Mouse (Mus musculus) limb, embryonic 15.5 days (tissue): ENCODE results near the gene Moap1. TPM values are rescaled to one million over a fixed set of nuclear protein-coding genes. Genes with fewer than 3 reads are reported as not detected.

Source experiments
- ATAC-seq: fragments of 200-750 bp; cut with Nextera tagmentation; 2 replicates; pipeline ENCODE4 v1.8.0; 2017; ENCODE audit warnings: low read depth, moderate TSS enrichment; ENCODE audit not compliant: insufficient number of reproducible peaks, low FRiP score, low TSS enrichment
- H3K27ac ChIP-seq: fragments of 300-500 bp; sonication (generic); 2 replicates; pipeline ENCODE4 v1.5.1; 2015; ENCODE audit warnings: moderate library complexity, mild to moderate bottlenecking, inconsistent platforms
- H3K27me3 ChIP-seq: fragments of 300-500 bp; sonication (generic); 2 replicates; pipeline ENCODE4 v1.6.1; 2015; ENCODE audit warnings: inconsistent platforms
- H3K36me3 ChIP-seq: fragments of 300-500 bp; sonication (generic); 2 replicates; pipeline ENCODE4 v1.6.1; 2015; ENCODE audit warnings: inconsistent platforms
- H3K4me1 ChIP-seq: fragments of 300-500 bp; sonication (generic); 2 replicates; pipeline ENCODE4 v1.6.1; 2015; ENCODE audit warnings: inconsistent platforms
- H3K4me2 ChIP-seq: fragments of 300-500 bp; sonication (generic); 2 replicates; pipeline ENCODE4 v1.6.1; 2015; ENCODE audit warnings: mild to moderate bottlenecking, inconsistent platforms
- H3K4me3 ChIP-seq: fragments of 300-500 bp; sonication (generic); 2 replicates; pipeline ENCODE4 v1.5.1; 2015; ENCODE audit warnings: mild to moderate bottlenecking, inconsistent platforms
- H3K9ac ChIP-seq: fragments of 300-500 bp; sonication (generic); 2 replicates; pipeline ENCODE4 v1.6.1; 2015; ENCODE audit warnings: inconsistent platforms
- H3K9me3 ChIP-seq: fragments of 300-500 bp; sonication (generic); 2 replicates; pipeline ENCODE4 v1.6.1; 2016; ENCODE audit warnings: inconsistent platforms
- WGBS: fragments of 180-500 bp; shearing (Covaris S2); methylation state at CpG from one replicate; pipeline ENCODE4 v1.1.7; 2015; 5-methylcytosine and 5-hydroxymethylcytosine counted together
- polyA plus RNA-seq: library from polyadenylated mRNA; unstranded; fragments of >200 nt; fragmentation: Nextera tagmentation; extraction: Ambion mirVana; gene quantifications from 2 replicates; pipeline ENCODE4 v1.2.1, GENCODE M21; 2015

Moap1 gene
- polyA plus RNA-seq, 1 experiment from 2014 or later, result 21.7 TPM

- WGBS, result 82% methylated on average over 10 of the region's 10 CpGs
- no peak for ATAC-seq
- Histone ChIP-seq H3K27ac (no peak overlapping the region), H3K4me3 (no peak overlapping the region), H3K9me3 (no peaks in the 10 kb centered on the region), H3K4me1 (peaks cover 12% of the 10 kb centered on the region; the same call in 1 of the 2 replicates), H3K4me2 (no peak overlapping the region), H3K36me3 (no peaks in the 10 kb centered on the region), H3K27me3 (no peaks in the 10 kb centered on the region), H3K9ac (no peak overlapping the region)
Observed at GRCm38 (mm10) chr12:102714654-102715395, 28.6 kb downstream of the Moap1 start.

- Histone ChIP-seq H3K4me3 (no peak overlapping the region), H3K27me3 (no peaks in the 10 kb centered on the region), H3K9me3 (no peaks in the 10 kb centered on the region), H3K9ac (no peak overlapping the region), H3K4me2 (no peak overlapping the region), H3K36me3 (no peaks in the 10 kb centered on the region), H3K4me1 (peaks cover 7% of the 10 kb centered on the region; the same call in 1 of the 2 replicates), H3K27ac (no peak overlapping the region)
- WGBS, result 68% methylated on average over 2 of the region's 2 CpGs
- ATAC-seq, result no peak
Observed at GRCm38 (mm10) chr12:102714116-102714515, 29.3 kb downstream of the Moap1 start.

- Histone ChIP-seq H3K4me2 (peak overlapping the region; percentile 20; the same call in 1 of the 2 replicates), H3K36me3 (no peaks in the 10 kb centered on the region), H3K4me3 (no peak overlapping the region), H3K9me3 (no peaks in the 10 kb centered on the region), H3K4me1 (peaks cover 7% of the 10 kb centered on the region; the same call in 1 of the 2 replicates), H3K27me3 (no peaks in the 10 kb centered on the region), H3K9ac (no peak overlapping the region), H3K27ac (peak overlapping the region; percentile 33; the same call in 1 of the 2 replicates)
- WGBS, result 46% methylated on average over 20 of the region's 20 CpGs
- ATAC-seq, result no peak
Observed at GRCm38 (mm10) chr12:102713153-102713865, 30.2 kb downstream of the Moap1 start.

GRCm38 (mm10) chr12:102710851-102711375 lies 32.5 kb downstream of the Moap1 start:
- H3K9ac ChIP-seq, result no peak overlapping the region
- 61% methylated on average over 4 of the region's 4 CpGs for WGBS
- H3K4me1 ChIP-seq, result peaks cover 7% of the 10 kb centered on the region; the same call in 1 of the 2 replicates
- no peaks in the 10 kb centered on the region for H3K9me3 ChIP-seq
- no peak overlapping the region for H3K27ac ChIP-seq
- peaks cover 7% of the 10 kb centered on the region; the same call in 1 of the 2 replicates for H3K27me3 ChIP-seq
- H3K4me2 ChIP-seq, result no peak overlapping the region
- H3K36me3 ChIP-seq, result no peaks in the 10 kb centered on the region
- ATAC-seq, result no peak
- H3K4me3 ChIP-seq, result no peak overlapping the region

- Histone ChIP-seq H3K27me3 (peaks cover 7% of the 10 kb centered on the region; the same call in 1 of the 2 replicates), H3K36me3 (no peaks in the 10 kb centered on the region), H3K4me3 (no peak overlapping the region), H3K27ac (no peak overlapping the region), H3K9me3 (no peaks in the 10 kb centered on the region), H3K4me1 (peaks cover 13% of the 10 kb centered on the region; the same call in 1 of the 2 replicates), H3K9ac (no peak overlapping the region), H3K4me2 (no peak overlapping the region)
- no peak for ATAC-seq
- WGBS, result 74% methylated on average over 5 of the region's 5 CpGs
Observed at GRCm38 (mm10) chr12:102709896-102710295, 33.6 kb downstream of the Moap1 start.

GRCm38 (mm10) chr12:102708220-102708619 lies 35.2 kb downstream of the Moap1 start:
- no peaks in the 10 kb centered on the region for H3K9me3 ChIP-seq
- WGBS, result 84% methylated on average over 11 of the region's 11 CpGs
- no peak overlapping the region for H3K9ac ChIP-seq
- peaks cover 7% of the 10 kb centered on the region; the same call in 1 of the 2 replicates for H3K27me3 ChIP-seq
- peaks cover 20% of the 10 kb centered on the region for H3K4me1 ChIP-seq
- H3K36me3 ChIP-seq, result no peaks in the 10 kb centered on the region
- no peak overlapping the region for H3K27ac ChIP-seq
- ATAC-seq, result no peak
- H3K4me2 ChIP-seq, result no peak overlapping the region
- H3K4me3 ChIP-seq, result no peak overlapping the region

GRCm38 (mm10) chr12:102706833-102707463 lies 36.5 kb downstream of the Moap1 start:
- H3K27me3 ChIP-seq, result peaks cover 7% of the 10 kb centered on the region; the same call in 1 of the 2 replicates
- H3K4me3 ChIP-seq, result no peak overlapping the region
- WGBS, result 78% methylated on average over 10 of the region's 10 CpGs
- no peak overlapping the region for H3K4me2 ChIP-seq
- ATAC-seq, result no peak
- no peak overlapping the region for H3K9ac ChIP-seq
- H3K27ac ChIP-seq, result no peak overlapping the region
- H3K4me1 ChIP-seq, result peaks cover 33% of the 10 kb centered on the region
- no peaks in the 10 kb centered on the region for H3K36me3 ChIP-seq
- H3K9me3 ChIP-seq, result no peaks in the 10 kb centered on the region

GRCm38 (mm10) chr12:102705906-102706640 lies 37.4 kb downstream of the Moap1 start:
- no peak for ATAC-seq
- peaks cover 7% of the 10 kb centered on the region; the same call in 1 of the 2 replicates for H3K27me3 ChIP-seq
- H3K4me1 ChIP-seq, result peaks cover 35% of the 10 kb centered on the region
- H3K36me3 ChIP-seq, result no peaks in the 10 kb centered on the region
- no peak overlapping the region for H3K27ac ChIP-seq
- H3K9ac ChIP-seq, result no peak overlapping the region
- H3K9me3 ChIP-seq, result no peaks in the 10 kb centered on the region
- WGBS, result 79% methylated on average over 6 of the region's 6 CpGs
- H3K4me3 ChIP-seq, result peak overlapping the region; percentile 71; the same call in 1 of the 2 replicates
- H3K4me2 ChIP-seq, result no peak overlapping the region

- Histone ChIP-seq H3K27me3 (peaks cover 7% of the 10 kb centered on the region; the same call in 1 of the 2 replicates), H3K4me2 (peak overlapping the region; percentile 94), H3K9ac (peak overlapping the region; percentile 86), H3K27ac (peak overlapping the region; percentile 91), H3K9me3 (no peaks in the 10 kb centered on the region), H3K4me1 (peaks cover 42% of the 10 kb centered on the region), H3K36me3 (no peaks in the 10 kb centered on the region), H3K4me3 (peak overlapping the region; percentile 71)
- peak; percentile 40 for ATAC-seq
- 2% methylated on average over 45 of the region's 45 CpGs for WGBS
Observed at GRCm38 (mm10) chr12:102705216-102705871, 38.1 kb downstream of the Moap1 start.

- Histone ChIP-seq H3K27me3 (peaks cover 7% of the 10 kb centered on the region; the same call in 1 of the 2 replicates), H3K4me1 (peaks cover 44% of the 10 kb centered on the region), H3K36me3 (no peaks in the 10 kb centered on the region), H3K9me3 (no peaks in the 10 kb centered on the region), H3K4me3 (peak within 1 kb of the TSS; percentile 71), H3K9ac (peak within 1 kb of the TSS; percentile 86), H3K4me2 (peak within 1 kb of the TSS; percentile 94), H3K27ac (peak within 1 kb of the TSS; percentile 91)
- ATAC-seq, result peak; percentile 85
- WGBS, result under 1% methylated on average over 81 of the region's 105 CpGs
Observed at GRCm38 (mm10) chr12:102704457-102705198, 38.8 kb downstream of the Moap1 start, which contains the start of gene Itpk1. Itpk1 (minus strand) TSS chr12:102704930.
